Mouse (Mus musculus) G1E (cell line): ENCODE results near the gene Nup107.

Source experiments
- CTCF ChIP-seq: IDR thresholded peaks from 2 replicates; pipeline ENCODE4 v1.5.1; 2012; ENCODE audit warnings: low read depth, low read length, inconsistent platforms, mixed read lengths
- GATA1 ChIP-seq: IDR thresholded peaks from 2 replicates; pipeline ENCODE4 v1.6.1; 2012; ENCODE audit warnings: borderline replicate concordance, low read length, inconsistent platforms, mixed read lengths
- GATA2 ChIP-seq: IDR thresholded peaks from 2 replicates; pipeline ENCODE4 v1.6.1; 2012; ENCODE audit warnings: low read depth, low read length, inconsistent platforms, borderline replicate concordance
- TAL1 ChIP-seq: conservative IDR thresholded peaks from 2 replicates; pipeline ENCODE4 v1.6.1; 2012; ENCODE audit warnings: low read depth, low read length, inconsistent platforms, mixed read lengths

GRCm38 (mm10) chr10:117724804-117725361 lies 67.6 kb downstream of the Nup107 start:
- no peak for TF ChIP-seq CTCF
- TF ChIP-seq TAL1: no peak
- TF ChIP-seq GATA1: no peak
- no peak for TF ChIP-seq GATA2
